Mouse (Mus musculus) heart, postnatal 14 days (tissue): ENCODE data around the gene Tspan14. TPM values are rescaled to one million over a fixed set of nuclear protein-coding genes. Genes with fewer than 3 reads are reported as not detected.

Experiments
- DNase-seq, 2 experiments: peaks; one replicate each; pipeline ENCODE4 v3.0.0; 2021 to 2022
- intact Hi-C: fragments of 180-260 bp; cut with DNase I; formaldehyde crosslinking; loops from one replicate; pipeline ENCODE4 v1.15.1; 2025
- total RNA-seq, 2 experiments: library from RNA; stranded (reverse); gene quantifications; 2 replicates each; pipeline ENCODE4 v1.2.3; 2021

Tspan14 gene
- total RNA-seq, 2 experiments from 2014 or later, result 27.9 to 28.7 TPM

DNA sequence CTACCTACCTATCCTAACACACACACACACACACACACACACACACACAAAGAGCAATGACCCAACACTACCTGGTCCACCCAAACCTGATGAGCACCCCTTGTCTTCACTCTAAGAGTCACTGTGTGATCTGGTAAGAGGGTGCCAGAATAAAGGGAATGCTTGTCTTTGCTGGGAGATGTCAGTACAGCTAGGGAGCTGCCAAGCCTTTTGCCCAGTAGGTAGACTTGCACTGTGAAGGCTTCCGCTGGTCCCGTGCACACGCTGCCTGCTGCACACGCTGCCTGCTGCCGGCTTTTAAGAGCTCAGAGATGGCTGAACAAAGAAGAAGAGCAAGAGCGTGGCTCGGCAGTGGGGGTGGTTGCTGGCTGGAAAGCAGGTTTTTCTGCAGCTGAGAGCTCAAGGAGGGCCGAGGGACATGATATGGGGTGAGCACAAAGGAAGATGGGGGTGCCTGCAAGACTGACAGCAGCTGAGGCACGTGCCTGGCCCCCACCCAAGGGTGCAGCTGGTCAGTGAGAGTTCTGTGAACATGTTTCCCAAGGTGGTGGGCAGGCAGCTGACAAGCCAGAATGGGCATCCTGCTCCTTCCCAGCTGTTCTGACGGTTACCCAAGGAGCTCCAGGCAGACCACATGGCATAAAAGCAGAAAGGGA is 10.9 kb downstream of the Tspan14 start:
- peak; percentile 40 to 45 for DNase-seq
- intact Hi-C loops, result no loop called here

DNA sequence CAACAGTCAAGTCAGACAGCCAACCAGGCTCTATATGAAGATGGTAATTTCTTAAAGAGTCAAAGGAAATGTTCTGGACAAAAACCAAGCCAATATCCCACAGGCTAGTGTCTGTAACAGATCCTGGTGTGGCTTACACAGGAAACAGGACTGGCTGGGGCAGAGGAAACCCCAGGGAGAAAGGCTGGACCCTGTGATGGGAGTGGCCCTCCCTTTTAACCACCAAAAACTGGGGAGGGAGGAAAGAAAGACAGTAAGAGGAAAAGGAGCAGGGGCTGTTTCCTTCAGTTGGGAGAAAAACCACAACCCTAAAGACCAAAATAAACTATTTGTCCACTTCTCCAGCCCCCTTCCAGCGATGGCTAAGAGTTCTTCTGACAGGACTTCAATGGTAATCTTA is 11.5 kb downstream of the Tspan14 start:
- intact Hi-C loops, result no loop called here

DNA sequence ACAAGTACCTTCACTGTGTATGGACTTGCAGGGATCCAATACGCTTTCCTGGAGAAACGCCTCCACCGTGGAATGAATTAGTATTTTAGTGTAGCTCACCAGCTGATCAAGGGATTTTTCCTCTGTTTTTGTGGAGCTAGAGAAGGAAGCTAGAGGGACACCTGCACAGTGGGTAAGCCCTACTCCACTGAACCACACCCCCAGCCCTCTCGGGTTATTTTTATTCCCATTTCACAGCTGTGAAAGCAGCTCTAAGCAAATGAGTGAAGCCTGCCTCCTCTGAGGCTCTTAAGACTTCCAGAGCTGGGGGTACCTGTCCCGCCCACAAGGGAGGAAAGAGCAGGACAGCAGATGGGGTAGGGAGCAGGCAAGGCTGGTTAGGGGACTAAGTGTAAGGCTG is 13.2 kb downstream of the Tspan14 start:
- DNase-seq, result no peak
- intact Hi-C loops, result no loop called here

More for the DNA sequence above, 11.5 kb downstream of the Tspan14 start:
- DNase-seq, result no peak

DNA sequence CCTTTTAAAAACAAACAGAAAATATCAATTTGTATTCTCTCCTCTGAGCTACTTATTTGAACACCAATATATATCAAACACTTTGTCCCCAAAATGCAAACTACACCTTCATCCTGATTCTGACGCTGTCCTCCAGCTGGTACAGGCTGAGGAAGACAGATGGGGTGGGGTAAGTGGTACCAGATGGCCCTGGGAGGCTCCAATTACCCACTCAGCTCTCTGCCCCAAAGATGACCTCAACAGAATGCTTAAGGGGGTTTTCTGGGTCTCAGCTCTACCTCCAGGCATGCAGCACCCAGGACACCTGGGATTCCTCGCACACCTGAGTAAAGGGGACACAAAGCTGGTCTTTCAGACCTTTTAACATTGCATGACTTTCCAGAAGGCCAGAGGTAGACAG is 13.9 kb downstream of the Tspan14 start:
- DNase-seq, result no peak
- intact Hi-C loops, result no loop called here

DNA sequence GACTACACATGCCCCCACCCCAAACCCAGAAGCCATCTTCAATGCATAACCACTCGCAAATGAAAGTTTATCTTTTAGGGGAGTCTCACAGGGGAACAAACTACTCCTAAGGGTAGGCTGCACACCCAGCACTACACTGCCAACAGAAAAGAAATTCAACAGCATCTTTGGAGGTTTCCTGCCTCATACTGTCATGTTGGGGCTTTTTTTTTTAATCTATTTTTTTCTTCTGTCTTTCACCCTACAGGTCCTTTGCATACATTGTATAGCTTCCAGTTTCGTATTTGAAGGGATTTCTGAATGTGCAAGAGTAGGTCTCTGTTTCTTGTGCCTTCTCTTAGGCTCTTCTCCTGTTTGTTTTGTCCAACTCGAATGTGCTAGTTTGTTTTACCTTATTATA is 14.3 kb downstream of the Tspan14 start:
- intact Hi-C loops, result no loop called here
- DNase-seq, result no peak

DNA sequence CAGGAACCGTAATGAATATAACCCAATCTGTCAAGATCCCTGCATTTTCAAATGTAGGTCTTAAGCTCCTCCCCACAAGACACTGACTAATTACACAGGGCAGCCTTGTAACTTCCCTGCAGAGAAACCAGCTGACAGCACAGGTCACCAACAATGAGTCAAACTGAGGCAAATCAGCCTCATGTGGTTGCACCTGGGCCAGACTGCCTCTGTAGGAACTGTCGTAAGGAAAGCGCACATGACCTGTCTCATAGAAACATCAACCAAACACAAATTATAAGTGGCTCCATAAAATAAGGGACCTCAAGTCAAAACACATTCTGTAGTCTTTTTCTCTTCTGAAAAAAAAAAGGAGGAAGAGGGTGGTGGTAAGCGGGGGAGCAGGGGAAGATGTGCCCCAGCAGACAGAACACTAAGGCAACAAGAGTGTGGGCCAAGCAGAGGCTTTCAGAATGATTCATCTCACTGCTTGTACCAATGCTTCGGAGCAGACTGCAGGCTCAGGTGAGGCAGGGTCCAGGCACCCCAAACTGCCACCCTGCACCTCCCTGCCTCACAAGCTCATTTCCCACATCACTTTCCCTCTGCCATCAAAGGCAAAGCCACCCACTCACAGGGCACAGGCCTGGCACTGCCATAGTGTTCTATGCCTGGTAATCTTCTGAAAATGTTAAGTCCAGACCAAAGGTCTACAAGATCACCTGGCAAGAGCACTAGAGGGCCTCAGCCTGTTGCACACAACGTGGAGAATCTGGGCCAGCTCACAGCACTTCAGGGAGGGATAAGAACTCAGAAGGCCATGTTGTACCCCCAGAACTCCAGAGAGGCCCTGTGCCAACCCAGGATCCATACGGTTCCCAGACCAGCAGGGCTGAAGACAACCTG is 16.6 kb downstream of the Tspan14 start:
- no peak for DNase-seq
- intact Hi-C loops, result no loop called here

DNA sequence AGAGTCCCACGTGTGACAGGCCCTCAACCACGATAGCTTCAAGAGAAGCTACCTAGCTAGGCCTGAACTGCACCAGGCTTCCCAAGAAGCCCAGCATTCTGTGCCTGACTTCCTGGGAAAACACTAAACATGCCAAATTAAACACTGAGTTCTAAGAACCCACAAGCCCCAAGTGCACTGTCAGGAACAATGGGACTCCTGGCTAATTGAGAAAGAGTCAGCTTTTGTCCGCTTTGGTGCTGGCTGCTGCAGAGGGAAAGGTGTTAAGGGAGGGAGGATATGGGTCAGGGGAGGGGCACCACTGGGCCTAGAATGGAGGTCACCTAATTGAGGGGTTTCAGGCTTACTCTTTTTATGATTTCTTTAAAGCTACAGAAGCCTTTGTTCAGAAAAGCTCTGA is 17.6 kb downstream of the Tspan14 start:
- no peak for DNase-seq
- intact Hi-C loops, result no loop called here

DNA sequence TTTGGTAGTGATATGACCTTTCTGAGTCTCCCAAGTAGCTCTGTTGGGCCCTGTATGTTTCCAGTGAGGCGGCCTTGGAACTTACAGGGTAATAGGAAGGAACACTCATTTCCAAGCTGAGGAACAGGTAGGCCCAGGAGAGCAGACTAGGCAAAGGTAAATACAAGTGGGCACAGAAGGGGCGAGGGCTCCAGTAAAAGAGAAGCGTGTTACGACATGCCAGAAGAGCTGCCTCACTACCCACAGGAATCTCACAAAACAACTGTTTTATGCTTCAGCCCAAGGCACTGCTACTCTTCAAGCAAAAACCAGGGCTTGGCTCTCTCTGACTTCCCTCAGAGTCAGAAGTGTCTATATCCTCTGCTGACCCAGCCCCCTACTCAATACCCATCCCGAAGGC is 18.1 kb downstream of the Tspan14 start:
- no peak for DNase-seq
- intact Hi-C loops, result no loop called here

DNA sequence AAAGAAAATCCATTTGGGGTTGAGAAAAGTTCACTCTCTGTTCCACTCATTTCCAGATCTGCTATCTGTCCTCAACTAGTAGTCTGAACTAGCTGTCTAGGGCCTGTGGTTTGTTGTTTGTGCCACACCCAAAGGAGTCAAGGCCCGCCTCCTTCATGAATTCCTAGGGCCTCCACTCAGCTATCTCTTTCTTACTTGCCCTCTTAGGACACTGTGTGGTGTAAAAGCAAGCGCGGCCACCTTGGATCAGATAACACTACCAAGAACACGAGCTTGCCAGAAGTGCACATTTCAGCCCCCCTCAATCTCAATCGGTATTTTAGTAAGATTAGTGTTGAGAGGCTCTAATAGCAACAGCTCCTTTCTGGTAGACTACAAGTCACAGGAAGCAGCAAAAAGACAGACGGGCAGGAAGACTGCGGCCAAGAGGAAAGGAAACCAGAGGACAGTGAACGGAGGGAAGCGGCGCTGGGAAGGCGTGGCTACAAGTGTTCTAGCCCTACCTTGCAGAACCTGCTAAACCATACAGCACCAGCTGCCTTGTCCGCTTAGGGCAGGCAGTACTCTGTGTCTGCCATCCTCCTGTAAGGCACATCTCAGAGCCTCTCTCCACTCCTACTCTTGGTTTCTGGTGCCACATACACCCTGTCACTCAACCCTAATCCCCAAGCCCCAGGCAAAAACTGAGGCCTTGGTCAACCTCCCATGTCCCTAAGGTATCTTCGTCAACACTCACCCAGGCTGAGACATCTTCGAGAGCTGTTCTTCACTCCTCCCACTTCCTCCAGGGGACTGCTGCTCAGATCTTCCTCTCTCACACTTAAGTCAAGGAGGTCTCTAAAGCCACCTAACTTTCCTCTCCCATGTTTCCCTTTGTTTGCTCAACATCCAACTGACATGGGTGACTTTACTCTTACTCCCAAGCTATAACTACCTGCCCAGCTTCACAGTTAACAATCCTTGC is 18.9 kb downstream of the Tspan14 start:
- peak in 1 of 2 experiments; percentile 40 for DNase-seq
- intact Hi-C loops, result no loop called here

DNA sequence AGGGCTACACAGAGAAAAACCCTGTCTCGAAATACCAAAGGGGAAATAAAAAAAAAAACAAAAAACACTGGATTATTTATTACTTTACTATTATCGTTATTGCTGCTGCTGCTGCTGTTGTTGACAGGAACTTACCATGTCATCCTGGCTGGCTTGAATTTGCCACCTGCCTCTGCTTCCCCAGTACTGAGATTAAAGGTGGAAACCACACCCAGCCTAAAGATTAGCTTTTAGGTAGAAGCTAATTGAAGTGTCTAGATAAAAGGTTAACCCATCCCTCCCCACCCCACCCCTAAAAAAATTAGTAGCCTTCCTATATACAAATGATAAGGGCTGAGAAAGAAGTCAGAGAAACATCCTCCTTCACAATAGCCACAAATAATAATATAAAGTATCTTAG is 22.8 kb downstream of the Tspan14 start:
- DNase-seq, result no peak
- intact Hi-C loops, result no loop called here

DNA sequence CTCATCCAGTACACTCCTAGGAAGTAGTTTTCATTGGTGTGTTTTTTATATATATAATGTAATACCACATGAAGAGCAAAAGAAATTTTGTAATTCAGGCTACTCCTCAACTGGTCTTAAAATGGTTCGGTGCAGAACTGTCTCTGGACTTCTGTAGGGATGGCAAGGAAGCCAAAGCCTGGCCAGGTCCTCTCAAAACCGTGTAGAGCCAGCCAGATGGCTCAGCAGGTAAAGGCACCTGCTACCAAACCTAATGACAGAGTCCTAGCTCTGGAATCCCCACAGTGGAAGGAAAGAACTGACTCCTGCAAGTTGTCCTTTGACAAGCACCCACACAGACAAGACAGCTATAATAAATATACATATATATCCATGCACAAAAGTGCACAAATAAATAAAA is 24.2 kb downstream of the Tspan14 start:
- intact Hi-C loops, result no loop called here

DNA sequence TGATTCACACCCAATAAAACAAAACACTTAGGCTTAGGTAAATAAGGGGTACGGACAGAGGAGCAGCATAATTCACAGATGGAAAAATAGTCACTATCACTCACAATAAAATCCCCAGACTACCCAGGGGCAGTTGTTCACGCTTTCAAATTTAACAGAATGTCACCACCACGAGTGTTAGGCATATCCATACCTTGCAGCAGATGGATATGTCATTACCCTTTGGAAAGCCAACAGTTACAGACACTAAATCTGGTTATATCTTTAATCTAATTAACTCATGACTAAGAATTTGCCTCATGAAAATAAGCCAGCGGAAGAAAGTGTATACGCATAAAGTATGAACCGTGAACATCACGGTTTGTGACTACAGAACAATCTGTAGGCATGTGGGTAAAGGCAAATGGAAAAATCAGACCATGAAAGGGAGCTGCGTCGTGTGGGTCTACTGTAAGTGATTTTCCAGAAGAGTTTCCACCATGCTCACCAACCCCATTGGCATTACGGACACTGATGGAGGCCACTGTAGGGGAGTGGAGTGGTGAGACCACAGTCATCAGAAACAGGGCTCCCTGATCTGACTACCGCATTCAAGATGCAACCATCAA is 28.1 kb downstream of the Tspan14 start:
- DNase-seq, result no peak
- intact Hi-C loops, result no loop called here

More for the DNA sequence above, 24.2 kb downstream of the Tspan14 start:
- DNase-seq, result no peak

DNA sequence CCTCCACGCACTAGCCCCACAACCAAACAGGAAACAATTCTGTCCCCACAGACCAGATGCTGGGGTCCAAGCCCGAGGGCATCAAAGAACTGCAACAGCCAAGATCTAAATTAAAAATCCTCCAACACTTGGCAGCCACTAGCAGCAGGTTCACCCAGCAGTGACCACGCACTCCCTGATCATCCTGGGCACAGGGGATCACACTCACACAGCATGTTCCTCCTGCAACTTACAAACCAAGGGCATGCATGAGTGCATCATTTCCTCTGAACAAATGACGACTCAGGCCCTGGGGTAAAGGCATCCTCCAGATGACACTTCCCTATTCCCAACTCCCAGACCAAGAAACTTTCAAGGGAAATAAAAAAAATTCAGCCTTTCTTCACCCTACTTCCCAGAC is 29.6 kb downstream of the Tspan14 start:
- intact Hi-C loops, result no loop called here
- no peak for DNase-seq

DNA sequence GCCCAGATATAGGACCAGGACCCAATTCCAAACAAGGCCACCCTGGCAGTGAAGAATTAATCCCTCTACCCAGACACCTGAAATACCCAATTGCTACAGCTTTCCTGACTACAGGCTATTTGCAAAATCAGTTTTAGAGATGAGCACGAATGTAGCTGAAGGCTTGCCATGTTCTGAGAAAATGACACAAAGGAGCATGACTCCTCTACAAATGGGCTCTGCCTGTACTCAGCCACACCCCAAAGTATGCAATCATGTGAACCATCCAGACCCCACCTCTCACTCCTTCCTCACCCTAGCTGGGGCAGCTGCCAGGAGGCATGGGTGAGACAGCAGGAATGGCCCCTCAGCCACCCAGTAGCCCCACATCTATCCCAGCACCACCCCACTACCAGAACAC is 31.1 kb downstream of the Tspan14 start:
- intact Hi-C loops, result no loop called here
- no peak for DNase-seq

DNA sequence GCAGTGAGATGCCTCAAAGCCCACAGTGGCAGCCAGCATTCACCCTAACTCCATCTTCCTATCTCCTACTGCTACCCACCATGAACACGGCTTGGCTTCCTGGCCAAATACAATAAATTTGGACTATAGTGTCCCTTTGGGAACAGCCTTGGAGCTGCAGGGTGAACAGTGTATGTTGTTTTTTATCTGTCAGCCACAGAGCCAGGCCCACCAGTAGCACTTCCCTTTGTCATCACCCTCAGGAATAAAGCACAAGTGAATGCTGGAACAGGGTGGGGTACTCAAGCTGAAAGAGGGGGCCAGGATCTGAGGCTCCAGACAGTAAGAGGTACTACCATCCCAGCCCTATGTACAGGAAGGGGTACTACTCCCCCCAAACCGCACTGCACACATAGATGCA is 31.6 kb downstream of the Tspan14 start:
- no peak for DNase-seq
- intact Hi-C loops, result no loop called here

DNA sequence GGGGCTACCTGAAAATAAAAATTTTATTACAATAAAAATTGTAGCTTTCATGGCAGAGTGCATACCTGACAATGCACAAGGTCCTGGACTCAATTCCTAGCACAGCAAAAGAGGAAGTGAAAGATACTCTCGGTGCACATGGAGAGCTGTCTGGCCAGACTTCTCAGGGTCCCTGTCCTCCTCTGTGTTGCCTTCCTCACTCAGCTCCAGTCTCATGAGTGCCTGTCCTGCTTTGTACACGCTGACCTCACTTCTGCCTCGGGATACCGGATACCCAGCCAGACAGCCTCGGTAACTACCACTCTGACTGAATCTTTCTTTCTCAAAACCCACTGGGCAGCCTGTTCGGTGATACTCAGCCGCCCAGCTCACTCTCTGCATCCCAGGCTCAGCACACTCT is 33.3 kb downstream of the Tspan14 start:
- intact Hi-C loops, result no loop called here
- no peak for DNase-seq

DNA sequence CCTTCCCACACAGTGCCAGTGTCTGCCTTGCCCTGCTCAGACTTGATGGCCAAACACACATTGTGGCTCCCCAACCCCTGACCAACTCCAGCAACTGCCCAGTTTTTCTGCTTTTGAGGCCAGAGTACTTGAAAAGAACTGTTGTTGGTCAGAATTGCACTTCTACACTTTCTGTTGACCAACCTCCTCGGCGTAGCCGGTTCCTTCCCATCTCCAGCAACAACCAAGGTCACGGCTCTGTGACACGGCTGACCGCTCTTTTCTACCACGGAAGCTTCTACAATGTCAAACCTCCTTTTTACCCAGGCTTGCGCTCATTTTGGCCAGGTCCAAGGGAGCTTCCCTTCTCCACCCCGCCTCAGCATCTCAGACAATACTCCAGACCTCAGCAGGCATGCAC is 34.4 kb downstream of the Tspan14 start:
- no peak for DNase-seq
- intact Hi-C loops, result no loop called here

DNA sequence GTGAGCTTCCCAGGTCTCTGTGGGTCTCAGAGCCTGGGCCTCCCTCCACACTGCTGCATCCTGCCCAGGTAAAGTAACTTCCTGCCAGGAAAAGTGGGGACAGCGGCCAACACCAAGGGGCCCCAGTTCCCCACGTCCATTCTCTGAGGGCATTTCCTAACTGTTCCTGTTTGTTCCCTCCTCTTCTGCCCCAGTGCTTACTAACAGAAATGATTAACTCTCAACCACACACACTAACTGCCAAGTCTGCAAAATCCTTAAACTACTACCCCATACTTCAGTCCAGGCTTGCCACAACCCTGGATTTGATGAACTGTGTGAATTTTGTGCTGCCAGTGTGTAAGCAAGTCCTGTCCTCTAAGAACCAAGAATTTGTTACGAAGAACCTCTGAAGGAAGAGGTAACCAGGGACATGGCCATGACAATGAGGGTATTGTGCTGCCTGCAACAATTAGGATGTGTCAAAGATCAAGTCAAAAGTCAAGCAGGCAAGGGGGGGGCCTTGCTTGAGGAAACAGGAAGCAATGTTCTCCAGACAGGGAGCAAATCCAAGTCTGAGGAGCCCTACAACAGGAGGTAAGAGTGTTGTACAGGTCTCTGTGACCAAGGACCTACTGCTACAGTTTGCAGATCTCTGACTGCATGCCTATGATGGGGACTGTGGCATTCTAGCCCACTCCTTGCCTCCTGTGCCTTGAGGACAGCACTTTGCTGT is 35.3 kb downstream of the Tspan14 start:
- intact Hi-C loops, result no loop called here
- no peak for DNase-seq

DNA sequence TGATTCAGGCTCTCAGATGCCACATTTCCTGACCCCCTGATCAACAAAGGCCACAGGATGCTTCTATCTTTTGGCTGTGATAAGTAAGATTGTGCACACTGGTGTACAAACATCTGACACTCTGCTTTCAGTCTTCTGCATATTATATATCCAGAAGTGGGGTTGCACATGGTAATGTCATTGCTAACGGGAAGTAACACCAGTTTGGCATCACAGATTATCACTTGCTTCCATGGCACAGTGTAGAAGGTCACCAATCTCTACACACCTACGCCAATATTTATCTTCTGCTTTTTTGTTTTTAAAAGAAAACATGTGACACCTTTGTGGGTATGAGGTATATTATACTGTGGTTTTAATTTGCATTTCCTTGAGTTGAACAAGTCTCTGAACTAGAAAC is 36.7 kb downstream of the Tspan14 start:
- DNase-seq, result no peak
- intact Hi-C loops, result no loop called here

DNA sequence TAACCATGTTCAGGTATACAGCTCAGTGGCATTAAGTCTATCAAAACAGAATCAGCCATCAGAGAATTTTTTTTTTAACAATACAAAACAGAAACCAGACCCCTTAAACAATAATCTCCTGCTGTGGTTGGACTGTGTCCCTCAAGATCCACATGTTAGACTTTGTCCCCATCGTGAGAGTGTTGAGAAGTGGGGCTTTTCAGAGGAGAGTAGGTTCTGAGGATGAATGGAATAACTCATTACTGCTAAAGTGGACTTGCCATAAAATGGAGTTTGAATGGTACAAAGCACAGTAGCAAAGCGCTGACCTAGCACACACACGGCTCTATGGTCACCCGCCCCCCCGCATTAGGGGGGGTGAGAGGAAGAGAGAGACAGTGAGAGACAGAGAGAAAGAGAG is 37.7 kb downstream of the Tspan14 start:
- intact Hi-C loops, result no loop called here
- DNase-seq, result no peak
